9 mouse cellular contexts compared by ENCODE assay signal in the genomic region with DNA sequence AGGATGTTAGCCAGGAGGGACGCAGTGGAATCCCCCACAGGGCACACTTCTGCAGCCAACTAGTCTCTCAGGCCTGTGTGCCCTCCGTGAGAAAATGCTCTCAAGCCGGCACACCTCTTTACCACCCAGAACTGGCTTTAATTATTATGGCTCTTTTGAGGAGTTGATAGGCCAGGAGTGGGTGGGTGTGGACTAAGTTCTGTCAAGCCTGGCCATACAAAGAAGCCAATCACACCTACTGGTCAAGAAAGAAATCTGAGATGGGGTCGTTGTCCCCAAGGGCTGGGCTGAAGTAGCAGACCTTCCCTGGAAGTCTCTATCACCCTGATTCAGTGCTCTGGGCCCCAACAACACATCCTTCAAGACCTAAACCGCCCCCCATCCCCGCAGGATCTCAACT. TPM values are rescaled to one million over a fixed set of nuclear protein-coding genes. Genes with fewer than 3 reads are reported as not detected.
DNase-seq lines count a peak whose midpoint lies in the region; ATAC-seq lines count a peak whose summit lies in the region.
"Had no signal": no experiment of that assay in that cellular context is flagged by ENCODE, and none has a peak within 500 bp of the region (broad histone marks: within the 10 kb centered on the region; RNA-seq: fewer than 3 reads in every experiment).

No protein-coding gene starts in this region.

- H3K4me2 ChIP-seq in kidney, embryonic 16.5 days (replicated peaks; ENCODE audit: low read depth, low read length) = peak overlapping the region; percentile 67
- peak overlapping the region; percentile 86 for H3K4me2 ChIP-seq in embryonic facial prominence, embryonic 12.5 days (replicated peaks)
- peak overlapping the region; percentile 94 for H3K4me2 ChIP-seq in intestine, embryonic 15.5 days (replicated peaks)
- H3K4me2 ChIP-seq in neural tube, embryonic 12.5 days (replicated peaks) = peak overlapping the region; percentile 91

- no peaks in the 10 kb centered on the region for H3K9me3 ChIP-seq in kidney, embryonic 16.5 days (ENCODE audit: low read length)
- H3K9me3 ChIP-seq in embryonic facial prominence, embryonic 12.5 days = no peaks in the 10 kb centered on the region
- H3K9me3 ChIP-seq in intestine, embryonic 15.5 days = no peaks in the 10 kb centered on the region
- no peaks in the 10 kb centered on the region for H3K9me3 ChIP-seq in neural tube, embryonic 12.5 days

- H3K9ac ChIP-seq in kidney, embryonic 16.5 days (replicated peaks; ENCODE audit: low read length) = peak overlapping the region; percentile 74
- peak overlapping the region; percentile 81 for H3K9ac ChIP-seq in embryonic facial prominence, embryonic 12.5 days
- peak overlapping the region; percentile 65 for H3K9ac ChIP-seq in intestine, embryonic 15.5 days
- peak overlapping the region; percentile 62 for H3K9ac ChIP-seq in neural tube, embryonic 12.5 days

- peaks cover 34% of the 10 kb centered on the region for H3K4me1 ChIP-seq in kidney, embryonic 16.5 days (ENCODE audit: insufficient read depth, low read length)
- peaks cover 50% of the 10 kb centered on the region for H3K4me1 ChIP-seq in embryonic facial prominence, embryonic 12.5 days
- peaks cover 28% of the 10 kb centered on the region for H3K4me1 ChIP-seq in intestine, embryonic 15.5 days (replicated peaks)
- H3K4me1 ChIP-seq in neural tube, embryonic 12.5 days = peaks cover 49% of the 10 kb centered on the region

- no peak for ATAC-seq in kidney, embryonic 16.5 days (ENCODE audit: low FRiP score, low TSS enrichment)
- ATAC-seq in embryonic facial prominence, embryonic 12.5 days (ENCODE audit: insufficient number of reproducible peaks, insufficient read depth, low FRiP score, low TSS enrichment) = no peak
- ATAC-seq in intestine, embryonic 15.5 days = no peak
- ATAC-seq in neural tube, embryonic 12.5 days (ENCODE audit: low FRiP score, low read depth) = no peak

- H3K4me3 ChIP-seq in kidney, embryonic 16.5 days (ENCODE audit: low read length) = peak overlapping the region; percentile 60
- peak overlapping the region; percentile 75 for H3K4me3 ChIP-seq in embryonic facial prominence, embryonic 12.5 days
- peak overlapping the region; percentile 62 for H3K4me3 ChIP-seq in intestine, embryonic 15.5 days (replicated peaks)
- H3K4me3 ChIP-seq in neural tube, embryonic 12.5 days = peak overlapping the region; percentile 45

- intact Hi-C loops in left cerebral cortex, postnatal 25 days (cut with DNase I) = no loop called here

- DNase-seq in kidney, adult 8-10 months = no peak
- no peak for DNase-seq in left cerebral cortex, postnatal 25 days (ENCODE audit: low spot score in 2 of 2)
- no peak for DNase-seq in frontal cortex, postnatal 10 days (ENCODE audit: low spot score in 2 of 2)
- DNase-seq in lung, postnatal 4 days = no peak

- peak overlapping the region; percentile 93 for H3K27ac ChIP-seq in kidney, embryonic 16.5 days (ENCODE audit: low read length)
- peak overlapping the region; percentile 97 for H3K27ac ChIP-seq in embryonic facial prominence, embryonic 12.5 days
- peak overlapping the region; percentile 93; the same call in 1 of the 2 replicates for H3K27ac ChIP-seq in intestine, embryonic 15.5 days
- H3K27ac ChIP-seq in neural tube, embryonic 12.5 days = peak overlapping the region; percentile 72; the same call in 1 of the 2 replicates

- H3K27me3 ChIP-seq in kidney, embryonic 16.5 days (ENCODE audit: insufficient read depth, low read length) = no peaks in the 10 kb centered on the region
- no peaks in the 10 kb centered on the region for H3K27me3 ChIP-seq in embryonic facial prominence, embryonic 12.5 days
- no peaks in the 10 kb centered on the region for H3K27me3 ChIP-seq in intestine, embryonic 15.5 days (replicated peaks)
- H3K27me3 ChIP-seq in neural tube, embryonic 12.5 days (replicated peaks) = no peaks in the 10 kb centered on the region

- H3K36me3 ChIP-seq in kidney, embryonic 16.5 days (ENCODE audit: insufficient read depth, low read length) = peaks cover 6% of the 10 kb centered on the region
- peaks cover 25% of the 10 kb centered on the region for H3K36me3 ChIP-seq in embryonic facial prominence, embryonic 12.5 days
- H3K36me3 ChIP-seq in intestine, embryonic 15.5 days = peaks cover 7% of the 10 kb centered on the region; the same call in 1 of the 2 replicates
- H3K36me3 ChIP-seq in neural tube, embryonic 12.5 days = peaks cover 29% of the 10 kb centered on the region

- 3% methylated on average over 6 of the region's 6 CpGs for WGBS in kidney, embryonic 16.5 days
- 17% methylated on average over 6 of the region's 6 CpGs for WGBS in embryonic facial prominence, embryonic 12.5 days
- 14% methylated on average over 6 of the region's 6 CpGs for WGBS in intestine, embryonic 15.5 days
- 13% methylated on average over 6 of the region's 6 CpGs for WGBS in neural tube, embryonic 12.5 days

RNA-seq across cellular contexts. Expression of gene Ptprs, which starts 15.4 kb away (rescaled TPM):
- polyA plus RNA-seq in kidney, embryonic 16.5 days (2015; fragmentation: Nextera tagmentation; extraction: Ambion mirVana) = 76.1 and 87.2 TPM in 2 replicates
- polyA plus RNA-seq in embryonic facial prominence, embryonic 12.5 days (2016; fragmentation: Nextera tagmentation; extraction: Ambion mirVana) = 158 and 167 TPM in 2 replicates
- polyA plus RNA-seq in intestine, embryonic 15.5 days (2015; fragmentation: Nextera tagmentation; extraction: Ambion mirVana) = 56.3 and 56.8 TPM in 2 replicates
- 294 and 314 TPM in 2 replicates for polyA plus RNA-seq in neural tube, embryonic 12.5 days (2016; fragmentation: Nextera tagmentation; extraction: Ambion mirVana)
- total RNA-seq in left cerebral cortex, postnatal 25 days (2021) = 100 to 1,000 TPM; 621 to 622 TPM

RNA-seq across cellular contexts. Expression of gene Znrf4, which starts 51.4 kb away (rescaled TPM):
- polyA plus RNA-seq in kidney, embryonic 16.5 days (2015; fragmentation: Nextera tagmentation; extraction: Ambion mirVana) = not detected in 2 replicates
- polyA plus RNA-seq in embryonic facial prominence, embryonic 12.5 days (2016; fragmentation: Nextera tagmentation; extraction: Ambion mirVana) = not detected in 2 replicates
- not detected in 2 replicates for polyA plus RNA-seq in intestine, embryonic 15.5 days (2015; fragmentation: Nextera tagmentation; extraction: Ambion mirVana)
- polyA plus RNA-seq in neural tube, embryonic 12.5 days (2016; fragmentation: Nextera tagmentation; extraction: Ambion mirVana) = not detected in 2 replicates
- not detected for total RNA-seq in left cerebral cortex, postnatal 25 days (2021)
- total RNA-seq: left cerebral cortex, postnatal 10 days had no signal
